ENCODE assay signal across 11 mouse cellular contexts in the genomic region with DNA sequence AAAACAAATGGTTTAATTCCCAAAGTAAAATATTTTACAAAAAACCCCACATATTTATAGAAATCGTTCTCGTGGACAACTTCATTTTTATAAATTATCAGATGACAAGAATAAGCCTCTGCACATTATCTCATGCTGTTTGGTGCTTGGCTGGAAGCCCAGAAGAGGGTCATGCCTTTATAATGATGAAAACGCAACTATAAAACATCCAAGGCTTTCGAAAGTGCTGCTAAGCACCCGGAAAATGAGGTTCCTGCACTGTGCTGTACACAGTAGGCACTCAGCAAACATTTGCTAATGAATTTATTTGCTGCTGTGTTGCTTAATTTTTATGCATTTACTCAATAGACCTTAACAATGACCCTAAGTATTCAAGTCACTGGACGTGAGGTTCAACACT.
DNase-seq lines count a peak whose midpoint lies in the region; ATAC-seq lines count a peak whose summit lies in the region.
"Had no signal": no experiment of that assay in that cellular context is flagged by ENCODE, and none has a peak within 500 bp of the region (broad histone marks: within the 10 kb centered on the region; RNA-seq: fewer than 3 reads in every experiment).

No protein-coding gene starts in this region.

- H3K4me1 ChIP-seq in kidney, embryonic 15.5 days = no peaks in the 10 kb centered on the region
- no peaks in the 10 kb centered on the region for H3K4me1 ChIP-seq in neural tube, embryonic 12.5 days
- H3K4me1 ChIP-seq: heart, embryonic 13.5 days had no signal

- no peak overlapping the region for H3K4me3 ChIP-seq in kidney, embryonic 15.5 days (replicated peaks)
- no peak overlapping the region for H3K4me3 ChIP-seq in neural tube, embryonic 12.5 days
- H3K4me3 ChIP-seq: gastrocnemius, adult 2 months; heart, embryonic 13.5 days had no signal

- no peaks in the 10 kb centered on the region for H3K27me3 ChIP-seq in kidney, embryonic 15.5 days
- no peaks in the 10 kb centered on the region for H3K27me3 ChIP-seq in neural tube, embryonic 12.5 days (replicated peaks)
- H3K27me3 ChIP-seq: heart, embryonic 13.5 days had no signal

- H3K9me3 ChIP-seq in kidney, embryonic 15.5 days (replicated peaks) = no peaks in the 10 kb centered on the region
- H3K9me3 ChIP-seq in neural tube, embryonic 12.5 days = no peaks in the 10 kb centered on the region
- H3K9me3 ChIP-seq: heart, embryonic 13.5 days had no signal

- peak; percentile 52 to 75 for DNase-seq in adrenal gland, adult (ENCODE audit: inconsistent age in 2 of 2, low spot score in 1 of 2)
- DNase-seq in adrenal gland, postnatal 4 days (ENCODE audit: low spot score in 2 of 2) = no peak
- DNase-seq in kidney, postnatal 14 days = peak; percentile 63
- DNase-seq in neural tube, embryonic 10.5 days (ENCODE audit: extremely low spot score, low spot score) = no peak
- peak; percentile 3 for DNase-seq in lung, postnatal 14 days
- DNase-seq: gastrocnemius, adult 2 months had no signal

- H3K9ac ChIP-seq in kidney, embryonic 15.5 days = no peak overlapping the region
- no peak overlapping the region for H3K9ac ChIP-seq in neural tube, embryonic 12.5 days
- H3K9ac ChIP-seq: heart, embryonic 13.5 days had no signal

- H3K4me2 ChIP-seq in kidney, embryonic 15.5 days = no peak overlapping the region
- no peak overlapping the region for H3K4me2 ChIP-seq in neural tube, embryonic 12.5 days (replicated peaks)
- H3K4me2 ChIP-seq: heart, embryonic 13.5 days had no signal

- 48% methylated on average over 6 of the region's 6 CpGs for WGBS in kidney, embryonic 15.5 days
- 62% methylated on average over 6 of the region's 6 CpGs for WGBS in neural tube, embryonic 12.5 days

- no peak for ATAC-seq in kidney, embryonic 15.5 days (replicated peaks; ENCODE audit: low FRiP score)
- peak; percentile 13; the same call in 1 of the 2 replicates for ATAC-seq in neural tube, embryonic 12.5 days (ENCODE audit: low FRiP score, low read depth)
- ATAC-seq in erythroblast, adult 5-6 weeks (replicated peaks; ENCODE audit: low FRiP score, poor library complexity, severe bottlenecking) = no peak
- ATAC-seq: intestine, embryonic 16.5 days had no signal

- H3K27ac ChIP-seq in kidney, embryonic 15.5 days = no peak overlapping the region
- no peak overlapping the region for H3K27ac ChIP-seq in neural tube, embryonic 12.5 days
- H3K27ac ChIP-seq: gastrocnemius, adult 2 months; heart, embryonic 13.5 days had no signal

- no peaks in the 10 kb centered on the region for H3K36me3 ChIP-seq in kidney, embryonic 15.5 days
- no peaks in the 10 kb centered on the region for H3K36me3 ChIP-seq in neural tube, embryonic 12.5 days
- H3K36me3 ChIP-seq: heart, embryonic 13.5 days had no signal

Comparison
In these comparisons a context has a peak if more than half of its experiments do, and no peak if none do; other contexts are left out.
1. DNase-seq: peak in adrenal gland, adult (2 of 2), kidney, postnatal 14 days (single experiment) and lung, postnatal 14 days (single experiment); none in adrenal gland, postnatal 4 days (0 of 2) and neural tube, embryonic 10.5 days (single experiment).